Mouse (Mus musculus) adipose tissue, adult 10 weeks (tissue): Measurements from ENCODE around the gene Vstm2b. TPM values are rescaled to one million over a fixed set of nuclear protein-coding genes. Genes with fewer than 3 reads are reported as not detected.

Experiments used
- polyA plus RNA-seq: library from polyadenylated mRNA; stranded (reverse); fragments of 350-450 nt; fragmentation: Illumina TruSeq; extraction: RNeasy Lipid Tissue Mini Kit (QIAGEN cat#74804); gene quantifications from one replicate; pipeline ENCODE4 v1.2.3, GENCODE M21; 2014; ENCODE audit warnings: low read depth, low replicate concordance

Gene Vstm2b
- 1.5 TPM for polyA plus RNA-seq

DNA sequence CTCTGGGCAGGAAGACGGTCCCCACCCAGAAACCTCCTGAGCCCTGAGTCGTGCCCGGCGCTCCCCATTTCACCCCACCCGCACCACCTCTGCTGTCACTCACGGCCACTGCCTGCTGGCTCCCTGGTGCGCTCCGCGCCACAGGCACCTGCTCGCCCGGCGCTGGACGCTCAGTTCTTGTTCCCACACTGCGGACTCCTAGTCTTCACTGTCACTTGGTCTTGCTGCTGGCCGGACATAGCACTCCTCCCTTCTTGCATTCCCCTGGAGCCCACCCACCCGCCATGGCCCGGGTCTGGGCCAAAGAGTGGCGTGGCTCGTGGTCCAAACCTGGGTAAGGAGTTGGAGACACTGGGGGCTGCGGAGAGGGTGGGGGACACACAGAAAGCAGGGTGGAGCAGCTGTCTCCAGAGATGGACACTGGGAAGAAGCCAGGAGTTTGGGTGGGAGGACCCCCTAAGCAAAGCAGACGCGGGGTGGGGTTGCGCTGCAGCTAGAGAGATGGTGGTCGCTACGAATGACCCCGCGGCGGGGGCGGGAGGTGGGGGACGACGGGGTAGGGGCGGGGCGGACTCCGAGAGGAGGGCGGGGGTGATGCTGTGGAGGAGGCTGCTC lies at the start of gene Vstm2b:
Gene Vstm2b, plus strand, starts transcription at position 233 of the 615 bp plus-strand sequence.

Other genes starting within 250 kb of the Vstm2b start
- 0.20 TPM for gene 4930433I11Rik, start 89.2 kb downstream of the Vstm2b start, polyA plus RNA-seq
- gene Gm4884, start 134.4 kb downstream of the Vstm2b start, polyA plus RNA-seq = 0.11 TPM